Mouse (Mus musculus) central nervous system, embryonic 14 days (tissue): ENCODE measurements around the gene Chsy1. TPM values are rescaled to one million over a fixed set of nuclear protein-coding genes. Genes with fewer than 3 reads are reported as not detected.

Source experiments
- polyA plus RNA-seq: library from polyadenylated mRNA; depleted of rRNA; stranded (reverse); fragments of >200 nt; gene quantifications from 2 replicates; pipeline ENCODE4 v1.2.3, GENCODE M21; 2012; rRNA removed

Chsy1 gene
- 18.4 and 21.8 TPM in 2 replicates for polyA plus RNA-seq

GRCm38 (mm10) chr7:66108961-66109854 lies at the start of gene Chsy1:
Gene Chsy1, plus strand, starts transcription at chr7:66109515.

DNA sequence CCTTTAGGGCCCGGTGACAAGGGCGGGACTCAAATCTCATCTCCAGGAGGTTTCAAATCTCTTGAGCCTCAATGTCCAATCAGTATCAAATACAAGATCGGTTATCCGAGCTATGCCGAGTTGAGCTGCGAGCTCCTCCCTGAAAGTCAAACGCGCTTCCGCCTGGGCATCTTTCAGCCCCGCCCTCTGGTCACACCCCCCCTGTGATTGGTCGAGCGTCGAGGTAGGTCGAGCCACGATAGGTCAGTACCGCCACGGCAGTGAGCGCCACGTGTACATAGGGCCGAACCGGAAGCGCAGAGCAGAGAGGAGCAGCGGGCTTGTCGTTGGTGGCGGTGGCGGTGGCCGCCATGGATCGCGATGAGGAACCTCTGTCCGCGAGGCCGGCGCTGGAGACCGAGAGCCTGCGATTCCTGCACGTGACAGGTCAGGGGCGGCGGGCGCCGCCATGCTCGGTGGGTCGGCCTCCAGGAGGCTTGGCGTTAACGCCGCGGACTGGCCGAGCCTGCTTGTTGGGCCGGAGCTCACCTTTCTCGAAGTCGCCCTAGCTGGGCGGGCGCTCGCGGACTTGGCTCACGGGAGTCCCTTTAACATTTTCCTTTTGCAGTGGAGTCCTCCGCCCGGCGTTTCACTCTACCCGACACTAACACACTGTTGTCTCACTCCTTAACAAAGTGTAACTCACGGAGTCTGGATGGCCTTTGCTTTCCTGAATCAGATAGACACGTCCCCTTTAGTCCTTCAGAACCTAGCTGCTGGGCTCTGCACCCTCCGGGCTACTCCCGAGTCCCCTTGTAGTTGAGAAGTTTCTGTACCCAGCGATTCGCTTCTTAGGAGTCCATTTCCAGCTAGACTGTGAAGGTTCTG lies 29.7 kb upstream of the Chsy1 start, which contains the start of gene Selenos:
Gene Selenos, plus strand, starts transcription at position 286 of the 867 bp plus-strand sequence.

Other genes starting within 250 kb of the Chsy1 start
- gene Pcsk6, start 247.8 kb upstream of the Chsy1 start, polyA plus RNA-seq, result 4.7 and 8.0 TPM in 2 replicates
- gene Gm45213, start 65.9 kb upstream of the Chsy1 start, polyA plus RNA-seq, result not detected in 2 replicates
- 77.7 and 80.4 TPM in 2 replicates for gene Snrpa1, start 50.5 kb upstream of the Chsy1 start, polyA plus RNA-seq
- gene Selenos, start 29.9 kb upstream of the Chsy1 start, polyA plus RNA-seq, result 55.9 and 74.2 TPM in 2 replicates